Mouse (Mus musculus): Measurements from ENCODE around the gene Mad2l1.

Gene Mad2l1

DNA sequence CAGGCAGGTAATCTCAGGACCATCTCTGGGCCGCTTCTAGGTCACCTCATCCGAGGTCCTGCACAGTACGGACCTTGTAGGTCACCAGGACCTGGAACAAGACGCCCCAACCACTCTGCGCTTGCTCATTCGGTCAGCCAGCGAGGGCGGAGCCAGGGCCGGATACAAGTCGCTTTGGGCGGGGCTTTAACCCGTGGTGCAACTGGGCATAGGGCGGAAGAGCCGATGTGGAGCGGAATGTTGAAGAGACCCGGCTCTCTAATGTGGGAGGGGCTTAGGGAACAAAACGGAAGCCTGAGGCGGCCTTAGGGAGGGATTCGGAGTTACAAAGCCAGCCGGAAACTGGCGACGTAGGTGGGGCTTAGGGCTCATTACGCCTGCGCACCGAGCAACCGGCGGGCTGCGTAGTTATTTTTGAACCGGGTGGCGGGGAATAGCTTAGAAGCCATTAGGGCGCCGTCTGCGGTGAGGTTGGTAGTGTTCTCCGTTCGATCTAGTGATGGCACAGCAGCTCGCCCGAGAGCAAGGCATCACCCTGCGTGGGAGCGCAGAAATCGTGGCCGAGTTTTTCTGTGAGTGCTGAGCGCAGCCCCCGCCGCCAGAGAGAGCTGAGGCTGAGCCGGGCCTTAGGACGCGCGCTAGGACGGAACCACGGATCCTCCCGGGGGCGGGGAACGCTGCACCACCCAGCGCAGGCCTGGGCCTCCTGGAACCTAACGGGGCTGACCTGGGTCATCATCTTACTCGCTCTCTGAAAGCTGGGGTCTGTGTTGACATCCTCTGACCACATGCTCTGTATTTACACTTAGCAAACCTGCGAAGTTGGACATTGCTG lies at the start of gene Mad2l1:
Gene Mad2l1 (plus strand): TSS at position 363 of the 835 bp plus-strand sequence.
- peak; percentile 97 for DNase-seq

DNA sequence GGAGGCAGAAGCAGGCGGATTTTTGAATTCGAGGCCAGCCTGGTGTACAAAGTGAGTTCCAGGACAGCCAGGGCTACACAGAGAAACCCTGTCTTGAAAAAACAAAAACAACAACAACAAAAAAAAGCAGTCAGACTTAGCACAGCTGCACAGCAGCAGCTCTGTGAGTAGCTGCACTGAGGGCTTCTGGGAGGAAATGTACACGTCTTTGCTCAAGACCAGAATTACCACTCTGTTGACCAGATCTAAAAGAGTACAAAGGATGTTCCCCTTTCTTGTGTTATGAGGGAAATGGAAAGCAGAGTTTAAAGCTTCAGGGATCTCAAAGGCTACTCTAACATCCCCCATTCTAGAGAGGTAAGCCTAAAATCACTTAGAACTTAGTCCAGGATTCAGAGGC lies 41.5 kb upstream of the Mad2l1 start:
- DNase-seq = peak; percentile 8

DNA sequence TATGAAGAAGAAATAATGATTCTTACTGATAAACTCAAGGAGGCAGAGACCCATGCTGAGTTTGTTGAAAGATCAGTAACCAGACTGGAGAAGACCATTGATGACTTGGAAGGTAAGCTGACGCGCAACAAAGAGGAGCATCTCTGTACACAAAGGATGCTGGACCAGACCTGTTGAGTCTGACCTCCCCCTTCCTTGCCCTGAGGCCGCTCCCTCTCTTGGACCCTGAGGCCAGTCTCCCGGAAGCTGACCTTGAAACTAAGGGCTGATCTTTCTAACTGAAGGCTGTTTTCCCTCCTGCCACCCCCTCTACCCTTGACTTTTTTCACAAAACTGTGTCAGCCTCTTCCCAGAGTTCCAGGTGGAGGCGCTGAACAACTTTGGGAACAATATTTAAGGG lies 18.8 kb upstream of the Mad2l1 start:
- DNase-seq = no peak

GRCm38 (mm10) chr6:66528386-66528785 lies 6.8 kb upstream of the Mad2l1 start:
- DNase-seq = no peak

DNA sequence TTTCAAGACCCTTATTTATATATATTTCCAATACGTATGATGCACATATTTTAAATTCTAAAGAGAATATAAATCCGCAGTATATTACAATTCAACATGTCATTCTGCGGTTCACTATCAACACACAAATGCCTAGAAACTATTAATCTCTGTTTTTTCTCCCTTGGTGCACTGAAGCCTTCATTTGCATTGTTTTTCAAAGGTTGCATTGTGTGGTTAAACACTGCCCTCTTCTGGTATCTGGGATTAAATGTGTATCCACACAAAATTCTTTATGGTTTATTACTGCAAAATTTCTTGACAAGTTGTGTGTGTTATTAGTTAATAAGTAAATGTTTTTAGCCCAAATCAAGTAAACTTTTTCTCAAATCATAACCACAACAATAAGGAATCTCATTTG lies 1.9 kb upstream of the Mad2l1 start:
- DNase-seq = peak; percentile 14

DNA sequence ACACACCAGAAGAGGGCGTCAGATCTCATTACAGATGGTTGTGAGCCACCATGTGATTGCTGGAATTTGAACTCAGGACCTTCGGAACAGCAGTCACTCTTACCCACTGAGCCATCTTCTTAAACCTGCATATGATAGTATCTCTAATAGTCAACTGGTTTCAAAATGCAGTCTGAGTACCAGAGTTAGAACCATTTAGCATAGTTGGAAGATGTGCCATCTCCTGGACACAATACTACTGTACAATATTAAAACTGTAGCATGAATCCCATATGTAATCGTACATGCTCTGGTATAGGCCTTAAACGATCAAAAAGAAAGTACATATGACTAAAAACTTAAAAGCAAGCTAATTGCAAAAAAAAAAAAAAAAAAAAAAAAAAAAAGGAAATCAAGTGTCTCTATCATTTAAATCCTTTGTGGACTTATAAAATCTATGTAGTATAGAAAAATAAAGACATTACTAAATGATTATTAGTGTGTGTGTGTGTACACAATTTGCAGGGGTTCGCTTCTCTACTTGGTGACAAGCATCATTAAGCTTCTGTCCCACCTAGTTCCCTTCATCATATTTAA lies 736 bp upstream of the Mad2l1 start:
- no peak for DNase-seq

- no peak for DNase-seq
Measured at GRCm38 (mm10) chr6:66535966-66536365, 776 bp downstream of the Mad2l1 start.

DNA sequence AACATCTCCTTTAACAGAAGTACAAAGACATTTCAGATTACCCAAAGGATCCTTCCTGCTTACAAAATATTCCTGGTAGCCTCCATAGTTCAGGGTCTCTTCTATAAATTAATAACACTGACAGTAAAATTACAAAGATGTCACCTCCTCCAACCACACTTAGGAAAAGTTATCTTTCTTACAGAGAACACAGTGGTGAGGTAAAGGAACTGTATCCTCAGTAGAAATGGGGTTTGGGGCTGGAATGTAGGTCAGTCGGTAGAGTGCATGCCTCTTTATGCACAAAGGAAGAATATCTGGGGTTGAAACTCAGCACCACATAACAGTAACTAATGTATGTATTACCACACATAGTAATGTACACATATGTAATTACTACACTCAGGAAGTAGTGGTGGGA lies 24.8 kb downstream of the Mad2l1 start, which contains the start of gene Vmn1r32:
Gene Vmn1r32 (minus strand): TSS at position 101 of the 400 bp plus-strand sequence.
- DNase-seq = no peak

DNA sequence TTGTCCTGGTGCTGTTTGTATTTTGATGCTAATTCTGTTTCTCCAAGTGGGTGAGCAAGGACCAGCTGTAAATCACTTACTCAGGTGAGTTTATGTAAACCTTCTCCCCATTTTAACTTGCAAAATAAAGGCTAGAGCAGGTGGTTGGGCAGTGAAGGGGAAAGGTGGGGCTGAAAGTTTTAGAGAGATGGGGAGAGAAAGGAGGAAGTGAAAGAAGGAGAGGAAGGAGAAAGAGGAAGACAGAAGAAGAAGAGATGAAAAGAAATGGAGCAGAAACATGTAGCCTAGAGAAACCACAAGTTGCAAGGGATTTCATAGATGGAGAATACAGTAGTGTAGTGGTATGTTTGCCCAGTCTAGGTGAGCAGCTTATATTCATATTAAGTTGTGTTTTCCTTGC lies 60.6 kb downstream of the Mad2l1 start:
- DNase-seq = no peak

Measured in thymus, postnatal 25 days (tissue).